8 mouse cellular contexts compared by ENCODE assay signal in genomic region chr8:110617801-110618358, GRCm38 (mm10). TPM values are rescaled to one million over a fixed set of nuclear protein-coding genes. Genes with fewer than 3 reads are reported as not detected.
DNase-seq lines count a peak whose midpoint lies in the region; ATAC-seq and TF ChIP-seq lines count a peak whose summit lies in the region.

No protein-coding gene starts in this region.

- peaks cover 12% of the 10 kb centered on the region for H3K4me1 ChIP-seq in kidney, embryonic 14.5 days (ENCODE audit: control insufficient read depth, insufficient read depth, low read length)
- peaks cover 22% of the 10 kb centered on the region for H3K4me1 ChIP-seq in bone marrow macrophage, adult 2 months (ENCODE audit: control insufficient read depth, insufficient read depth, low read length)
- H3K4me1 ChIP-seq in hindbrain, embryonic 10.5 days (replicated peaks) = peaks cover 22% of the 10 kb centered on the region

- no peaks in the 10 kb centered on the region; the same call in 1 of the 2 replicates for H3K27me3 ChIP-seq in kidney, embryonic 14.5 days (ENCODE audit: control insufficient read depth, insufficient read depth, low read length)
- peaks cover 3% of the 10 kb centered on the region; the same call in 1 of the 2 replicates for H3K27me3 ChIP-seq in hindbrain, embryonic 10.5 days (ENCODE audit: insufficient read depth, poor library complexity, severe bottlenecking)

- H3K36me3 ChIP-seq in kidney, embryonic 14.5 days (ENCODE audit: control insufficient read depth, insufficient read depth, low read length) = no peaks in the 10 kb centered on the region
- no peaks in the 10 kb centered on the region for H3K36me3 ChIP-seq in hindbrain, embryonic 10.5 days

- peak overlapping the region; percentile 81 for H3K4me2 ChIP-seq in kidney, embryonic 14.5 days (replicated peaks; ENCODE audit: low read depth, low read length)

- 0 out of 2 replicates have a peak, but pooled peaks have one; percentile 13 for ATAC-seq in kidney, embryonic 14.5 days (ENCODE audit: low FRiP score, low TSS enrichment)
- peak; percentile 14; the same call in 1 of the 2 replicates for ATAC-seq in megakaryocyte-erythroid progenitor cell, adult 5-6 weeks (replicated peaks; ENCODE audit: low FRiP score, low TSS enrichment, poor library complexity, severe bottlenecking)

- no peak overlapping the region for H3K27ac ChIP-seq in kidney, embryonic 14.5 days (ENCODE audit: low read depth, low read length)
- no peak overlapping the region for H3K27ac ChIP-seq in bone marrow macrophage, adult 2 months (ENCODE audit: insufficient read depth, low read depth, low read length)
- H3K27ac ChIP-seq in hindbrain, embryonic 10.5 days = peak overlapping the region; percentile 86

- no peak for TF ChIP-seq CTCF in bone marrow macrophage, adult 2 months (IDR thresholded peaks at IDR 0.05; ENCODE audit: low read depth, low read length)

- no peaks in the 10 kb centered on the region for H3K9me3 ChIP-seq in kidney, embryonic 14.5 days (ENCODE audit: control insufficient read depth, low read length)
- no peaks in the 10 kb centered on the region for H3K9me3 ChIP-seq in hindbrain, embryonic 10.5 days

- peak overlapping the region; percentile 94 for H3K4me3 ChIP-seq in kidney, embryonic 14.5 days (ENCODE audit: low read length)
- H3K4me3 ChIP-seq in bone marrow macrophage, adult 2 months (ENCODE audit: insufficient read depth, low read length) = peak overlapping the region; percentile 85
- H3K4me3 ChIP-seq in hindbrain, embryonic 10.5 days = peak overlapping the region; percentile 99

- WGBS in kidney, embryonic 14.5 days = 24% methylated on average over 14 of the region's 14 CpGs
- 25% methylated on average over 14 of the region's 14 CpGs for WGBS in hindbrain, embryonic 10.5 days

- DNase-seq in kidney, postnatal 36 days = no peak
- no peak for DNase-seq in hindbrain, embryonic 10.5 days (ENCODE audit: low spot score)
- DNase-seq in layer of hippocampus, adult 9-11 months = no peak
- no peak for DNase-seq in ovary, postnatal 10 days (ENCODE audit: low spot score)
- DNase-seq in spleen, postnatal 4 days (ENCODE audit: low spot score in 2 of 2) = no peak

- TF ChIP-seq POLR2A in bone marrow macrophage, adult 2 months (IDR thresholded peaks at IDR 0.05; ENCODE audit: borderline replicate concordance, low read depth, low read length) = no peak

- H3K9ac ChIP-seq in kidney, embryonic 14.5 days (ENCODE audit: low read depth, low read length) = peak overlapping the region; percentile 75; the same call in 1 of the 2 replicates

RNA-seq across cellular contexts. Expression of gene Vac14, which starts 0.5 kb away (rescaled TPM):
- polyA plus RNA-seq in kidney, embryonic 14.5 days (2014; fragmentation: Nextera tagmentation; extraction: Ambion mirVana) = 21.7 and 32.2 TPM in 2 replicates
- 30.7 and 32.9 TPM in 2 replicates for polyA plus RNA-seq in bone marrow macrophage, adult 2 months (2012; ENCODE audit: insufficient read depth, insufficient read length, missing spikeins)
- polyA plus RNA-seq in hindbrain, embryonic 10.5 days (2016; fragmentation: Nextera tagmentation; extraction: Ambion mirVana) = 28.0 and 31.9 TPM in 2 replicates
- total RNA-seq in megakaryocyte-erythroid progenitor cell, adult 5-6 weeks (2014; fragmentation: Nextera tagmentation) = 50.2 and 53.9 TPM in 2 replicates
- total RNA-seq in megakaryocyte-erythroid progenitor cell, adult 5-6 weeks (2017) = 19.8 and 23.7 TPM in 2 replicates
